Mouse (Mus musculus): ENCODE measurements at regions not wholly inside any gene's neighbourhood (a gene's known extent, or its start where the extent isn't known, plus 50 kb on each side); places are given as distances from the start of the nearest gene placed in this dataset.

DNA sequence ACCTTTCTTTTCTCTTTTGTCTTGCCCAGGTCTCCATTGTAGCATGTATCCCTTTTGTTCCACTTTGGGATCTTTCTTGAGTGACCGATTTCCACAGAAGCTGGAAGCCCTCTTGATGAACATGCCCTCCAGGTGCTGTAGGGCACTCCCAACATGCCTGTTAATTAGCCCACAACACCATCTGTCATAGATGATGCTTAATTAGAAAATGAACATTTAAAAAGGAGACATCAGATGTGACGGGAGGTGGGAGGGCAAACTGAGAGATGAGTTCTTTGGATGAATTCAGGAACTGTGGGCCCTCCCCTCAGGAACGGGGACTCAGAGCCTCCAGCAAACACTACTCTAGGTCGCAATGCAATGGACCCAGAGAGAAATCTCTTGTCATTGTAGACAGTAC is 209.8 kb downstream of the Cd83 start:
- TF ChIP-seq CTCF (conservative IDR thresholded peaks at IDR 0.05; ENCODE audit: low read length): no peak
- TF ChIP-seq NANOG (IDR thresholded peaks at IDR 0.05; ENCODE audit: borderline replicate concordance, low read length): no peak

Data from E14TG2a.4 (cell line).